In the genomic region with DNA sequence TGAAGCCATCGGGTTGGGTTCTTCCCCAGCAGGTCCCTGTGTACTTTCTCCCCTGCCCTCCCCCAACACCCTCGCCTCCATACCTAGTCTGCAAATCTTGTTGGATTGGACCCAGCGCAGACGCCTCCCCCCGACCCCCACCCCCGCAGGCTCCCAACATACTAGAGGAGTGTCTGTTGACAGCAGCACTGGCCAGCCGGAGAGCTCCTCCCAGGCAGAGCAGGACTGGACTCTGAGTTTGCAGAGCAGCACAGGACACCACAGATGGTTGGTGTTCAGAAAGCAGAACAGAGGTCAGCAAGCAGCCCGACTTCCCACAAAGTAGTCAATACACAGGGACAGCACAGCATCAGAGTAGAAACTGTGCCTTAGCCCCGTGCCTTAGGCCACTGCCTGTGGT, we compare ENCODE assay signal across 17 mouse cellular contexts. TPM values are rescaled to one million over a fixed set of nuclear protein-coding genes. Genes with fewer than 3 reads are reported as not detected.
A peak's percentile ranks its signal among the peaks of the same experiment; 100 is the strongest.
DNase-seq lines count a peak whose midpoint lies in the region; ATAC-seq and TF ChIP-seq lines count a peak whose summit lies in the region.
"Had no signal": no experiment of that assay in that cellular context is flagged by ENCODE, and none has a peak within 500 bp of the region (broad histone marks: within the 10 kb centered on the region; RNA-seq: fewer than 3 reads in every experiment).

No protein-coding gene starts in this region.

- intact Hi-C loops in gastrocnemius, postnatal 36 days (cut with DNase I) = no loop called here
- intact Hi-C loops in left cerebral cortex, postnatal 10 days (cut with DNase I) = no loop called here

- H3K9ac ChIP-seq in heart, embryonic 12.5 days = no peak overlapping the region
- no peak overlapping the region for H3K9ac ChIP-seq in heart, embryonic 11.5 days (ENCODE audit: low read depth, low read length)
- no peak overlapping the region for H3K9ac ChIP-seq in embryonic facial prominence, embryonic 13.5 days
- no peak overlapping the region for H3K9ac ChIP-seq in liver, postnatal 0 days (replicated peaks)
- H3K9ac ChIP-seq: limb, embryonic 15.5 days had no signal

- no peaks in the 10 kb centered on the region for H3K36me3 ChIP-seq in heart, embryonic 12.5 days
- no peaks in the 10 kb centered on the region for H3K36me3 ChIP-seq in heart, embryonic 11.5 days (ENCODE audit: control insufficient read depth, insufficient read depth, low read length)
- H3K36me3 ChIP-seq in embryonic facial prominence, embryonic 13.5 days = no peaks in the 10 kb centered on the region
- H3K36me3 ChIP-seq in liver, postnatal 0 days (replicated peaks; ENCODE audit: insufficient read depth, low read length) = no peaks in the 10 kb centered on the region
- H3K36me3 ChIP-seq: limb, embryonic 15.5 days had no signal

- H3K4me1 ChIP-seq in heart, embryonic 12.5 days (replicated peaks) = peaks cover 7% of the 10 kb centered on the region; the same call in 1 of the 2 replicates
- 0 out of 2 replicates have a peak, but pooled peaks cover 4% of the 10 kb centered on the region for H3K4me1 ChIP-seq in heart, embryonic 11.5 days (ENCODE audit: control insufficient read depth, insufficient read depth, low read length)
- peaks cover 65% of the 10 kb centered on the region for H3K4me1 ChIP-seq in embryonic facial prominence, embryonic 13.5 days
- 0 out of 2 replicates have a peak, but pooled peaks cover 2% of the 10 kb centered on the region for H3K4me1 ChIP-seq in liver, postnatal 0 days (ENCODE audit: insufficient read depth)

- no peaks in the 10 kb centered on the region for H3K9me3 ChIP-seq in heart, embryonic 12.5 days (replicated peaks)
- H3K9me3 ChIP-seq in heart, embryonic 11.5 days (replicated peaks; ENCODE audit: control insufficient read depth, low read length) = no peaks in the 10 kb centered on the region
- H3K9me3 ChIP-seq in embryonic facial prominence, embryonic 13.5 days = no peaks in the 10 kb centered on the region
- H3K9me3 ChIP-seq in liver, postnatal 0 days (ENCODE audit: low read length) = no peaks in the 10 kb centered on the region
- H3K9me3 ChIP-seq: limb, embryonic 15.5 days had no signal

- H3K27me3 ChIP-seq in heart, embryonic 12.5 days (replicated peaks) = peaks cover 79% of the 10 kb centered on the region
- H3K27me3 ChIP-seq in heart, embryonic 11.5 days (ENCODE audit: control insufficient read depth, insufficient read depth, low read length) = peaks cover 21% of the 10 kb centered on the region
- peaks cover 12% of the 10 kb centered on the region for H3K27me3 ChIP-seq in embryonic facial prominence, embryonic 13.5 days
- no peaks in the 10 kb centered on the region for H3K27me3 ChIP-seq in liver, postnatal 0 days (ENCODE audit: insufficient read depth, low read length)

- no peak for TF ChIP-seq CTCF in liver, postnatal 0 days (IDR thresholded peaks at IDR 0.05; ENCODE audit: low read depth)

- TF ChIP-seq EP300 in liver, postnatal 0 days (IDR thresholded peaks at IDR 0.05; ENCODE audit: low read depth) = peak; percentile 48; the same call in 1 of the 2 replicates

- H3K4me3 ChIP-seq in heart, embryonic 12.5 days = no peak overlapping the region
- H3K4me3 ChIP-seq in heart, embryonic 11.5 days (ENCODE audit: low read depth, low read length) = no peak overlapping the region
- no peak overlapping the region for H3K4me3 ChIP-seq in embryonic facial prominence, embryonic 13.5 days
- no peak overlapping the region for H3K4me3 ChIP-seq in liver, postnatal 0 days (ENCODE audit: low read depth, low read length)
- H3K4me3 ChIP-seq: layer of hippocampus, adult 2 months; limb, embryonic 15.5 days had no signal

- peak; percentile 43 to 64 for DNase-seq in kidney, postnatal 36 days
- peak; percentile 81 for DNase-seq in liver, postnatal 0 days
- no peak for DNase-seq in gastrocnemius, postnatal 36 days
- no peak for DNase-seq in urinary bladder, postnatal 36 days (ENCODE audit: low spot score in 2 of 2)
- no peak for DNase-seq in left cerebral cortex, postnatal 10 days (ENCODE audit: extremely low spot score in 1 of 2, low spot score in 2 of 2)
- DNase-seq: cerebellum, postnatal 10 days; gastrocnemius, postnatal 10 days; heart, postnatal 14 days; right cerebral cortex, postnatal 25 days; thymus, adult 18-20 months had no signal

- H3K27ac ChIP-seq in heart, embryonic 12.5 days (ENCODE audit: poor library complexity, severe bottlenecking) = no peak overlapping the region
- no peak overlapping the region for H3K27ac ChIP-seq in heart, embryonic 11.5 days (ENCODE audit: low read depth, low read length)
- peak overlapping the region; percentile 51; the same call in 1 of the 2 replicates for H3K27ac ChIP-seq in embryonic facial prominence, embryonic 13.5 days
- peak overlapping the region; percentile 88 for H3K27ac ChIP-seq in liver, postnatal 0 days (ENCODE audit: low read depth)
- H3K27ac ChIP-seq: layer of hippocampus, adult 2 months; limb, embryonic 15.5 days had no signal

- 19% methylated on average over 9 of the region's 9 CpGs for WGBS in heart, embryonic 12.5 days
- WGBS in heart, embryonic 11.5 days (ENCODE audit: insufficient replicate concordance) = 27% methylated on average over 9 of the region's 9 CpGs
- 17% methylated on average over 9 of the region's 9 CpGs for WGBS in embryonic facial prominence, embryonic 13.5 days
- 35% methylated on average over 9 of the region's 9 CpGs for WGBS in liver, postnatal 0 days (ENCODE audit: insufficient replicate concordance)

- no peak for ATAC-seq in heart, embryonic 12.5 days (ENCODE audit: insufficient number of reproducible peaks, low FRiP score)
- ATAC-seq in heart, embryonic 11.5 days (replicated peaks; ENCODE audit: insufficient number of reproducible peaks, low FRiP score, low TSS enrichment) = no peak
- ATAC-seq in embryonic facial prominence, embryonic 13.5 days (ENCODE audit: insufficient number of reproducible peaks, insufficient read depth, low FRiP score, low TSS enrichment, low read depth) = no peak; the same call in 1 of the 2 replicates
- peak; percentile 99 for ATAC-seq in liver, postnatal 0 days

- peak overlapping the region; percentile 4; the same call in 1 of the 2 replicates for H3K4me2 ChIP-seq in heart, embryonic 12.5 days
- H3K4me2 ChIP-seq in heart, embryonic 11.5 days = no peak overlapping the region
- no peak overlapping the region for H3K4me2 ChIP-seq in embryonic facial prominence, embryonic 13.5 days
- H3K4me2 ChIP-seq in liver, postnatal 0 days (ENCODE audit: low read depth, low read length) = peak overlapping the region; percentile 19; the same call in 1 of the 2 replicates
- H3K4me2 ChIP-seq: limb, embryonic 15.5 days had no signal

RNA-seq across cellular contexts. Expression of gene Lhx6, which starts 23.8 kb away (rescaled TPM):
- 0.46 and 0.55 TPM in 2 replicates for polyA plus RNA-seq in heart, embryonic 12.5 days (2016; fragmentation: Nextera tagmentation; extraction: Ambion mirVana)
- 0.87 and 0.97 TPM in 2 replicates for polyA plus RNA-seq in heart, embryonic 11.5 days (2014; fragmentation: Nextera tagmentation; extraction: Ambion mirVana)
- 13.7 and 13.8 TPM in 2 replicates for polyA plus RNA-seq in embryonic facial prominence, embryonic 13.5 days (2015; fragmentation: Nextera tagmentation; extraction: Ambion mirVana)
- 1.2 and 1.3 TPM in 2 replicates for polyA plus RNA-seq in liver, postnatal 0 days (2015; fragmentation: Nextera tagmentation; extraction: Ambion mirVana)
- total RNA-seq in gastrocnemius, postnatal 36 days (2021) = 1 to 10 TPM; 2.4 to 2.8 TPM
- 10 to 100 TPM; 26.1 to 29.5 TPM for total RNA-seq in left cerebral cortex, postnatal 10 days (2021)
- total RNA-seq: neutrophil, adult 5-6 weeks had no signal

RNA-seq across cellular contexts. Expression of gene Morn5, which starts 32.2 kb away (rescaled TPM):
- polyA plus RNA-seq in heart, embryonic 12.5 days (2016; fragmentation: Nextera tagmentation; extraction: Ambion mirVana) = not detected in 2 replicates
- polyA plus RNA-seq in heart, embryonic 11.5 days (2014; fragmentation: Nextera tagmentation; extraction: Ambion mirVana) = 0.23 TPM in 1 of 2 replicates, not detected in the other
- 0.78 TPM in 1 of 2 replicates, not detected in the other for polyA plus RNA-seq in embryonic facial prominence, embryonic 13.5 days (2015; fragmentation: Nextera tagmentation; extraction: Ambion mirVana)
- not detected in 2 replicates for polyA plus RNA-seq in liver, postnatal 0 days (2015; fragmentation: Nextera tagmentation; extraction: Ambion mirVana)
- not detected for total RNA-seq in gastrocnemius, postnatal 36 days (2021)
- 1 to 10 TPM; 1.0 to 1.6 TPM for total RNA-seq in left cerebral cortex, postnatal 10 days (2021)
- total RNA-seq: adrenal gland, postnatal 4 days; gastrocnemius, postnatal 10 days; heart, postnatal 14 days; neutrophil, adult 5-6 weeks had no signal
- polyA plus RNA-seq: limb, embryonic 15.5 days had no signal

RNA-seq across cellular contexts. Expression of gene Ndufa8, which starts 32.2 kb away (rescaled TPM):
- polyA plus RNA-seq in heart, embryonic 12.5 days (2016; fragmentation: Nextera tagmentation; extraction: Ambion mirVana) = 287 and 300 TPM in 2 replicates
- polyA plus RNA-seq in heart, embryonic 11.5 days (2014; fragmentation: Nextera tagmentation; extraction: Ambion mirVana) = 367 and 380 TPM in 2 replicates
- 207 and 220 TPM in 2 replicates for polyA plus RNA-seq in embryonic facial prominence, embryonic 13.5 days (2015; fragmentation: Nextera tagmentation; extraction: Ambion mirVana)
- 241 and 253 TPM in 2 replicates for polyA plus RNA-seq in liver, postnatal 0 days (2015; fragmentation: Nextera tagmentation; extraction: Ambion mirVana)
- 100 to 1,000 TPM; 365 to 379 TPM for total RNA-seq in gastrocnemius, postnatal 36 days (2021)
- total RNA-seq in left cerebral cortex, postnatal 10 days (2021) = 100 to 1,000 TPM; 167 to 177 TPM

RNA-seq across cellular contexts. Expression of gene Mrrf, which starts 54.7 kb away (rescaled TPM):
- 26.3 and 34.2 TPM in 2 replicates for polyA plus RNA-seq in heart, embryonic 12.5 days (2016; fragmentation: Nextera tagmentation; extraction: Ambion mirVana)
- polyA plus RNA-seq in heart, embryonic 11.5 days (2014; fragmentation: Nextera tagmentation; extraction: Ambion mirVana) = 35.3 and 37.2 TPM in 2 replicates
- polyA plus RNA-seq in embryonic facial prominence, embryonic 13.5 days (2015; fragmentation: Nextera tagmentation; extraction: Ambion mirVana) = 27.6 and 34.7 TPM in 2 replicates
- 11.1 and 14.6 TPM in 2 replicates for polyA plus RNA-seq in liver, postnatal 0 days (2015; fragmentation: Nextera tagmentation; extraction: Ambion mirVana)
- 10 to 100 TPM; 13.5 to 18.8 TPM for total RNA-seq in gastrocnemius, postnatal 36 days (2021)
- 10 to 100 TPM; 16.1 to 17.3 TPM for total RNA-seq in left cerebral cortex, postnatal 10 days (2021)

RNA-seq across cellular contexts. Expression of gene Rbm18, which starts 55.1 kb away (rescaled TPM):
- polyA plus RNA-seq in heart, embryonic 12.5 days (2016; fragmentation: Nextera tagmentation; extraction: Ambion mirVana) = 52.4 and 56.1 TPM in 2 replicates
- 53.7 and 62.8 TPM in 2 replicates for polyA plus RNA-seq in heart, embryonic 11.5 days (2014; fragmentation: Nextera tagmentation; extraction: Ambion mirVana)
- polyA plus RNA-seq in embryonic facial prominence, embryonic 13.5 days (2015; fragmentation: Nextera tagmentation; extraction: Ambion mirVana) = 82.8 and 85.6 TPM in 2 replicates
- polyA plus RNA-seq in liver, postnatal 0 days (2015; fragmentation: Nextera tagmentation; extraction: Ambion mirVana) = 13.8 and 14.9 TPM in 2 replicates
- total RNA-seq in gastrocnemius, postnatal 36 days (2021) = 10 to 100 TPM; 28.9 to 31.1 TPM
- 10 to 100 TPM; 53.4 to 54.7 TPM for total RNA-seq in left cerebral cortex, postnatal 10 days (2021)

Comparison
In these comparisons a context has a peak if more than half of its experiments do, and no peak if none do; other contexts are left out.
1. H3K4me2 ChIP-seq: peak in heart, embryonic 12.5 days (single experiment) and liver, postnatal 0 days (single experiment); none in heart, embryonic 11.5 days (single experiment) and embryonic facial prominence, embryonic 13.5 days (single experiment).
2. H3K27ac ChIP-seq: peak in embryonic facial prominence, embryonic 13.5 days (single experiment) and liver, postnatal 0 days (single experiment); none in heart, embryonic 12.5 days (single experiment) and heart, embryonic 11.5 days (single experiment).
3. DNase-seq: peak in kidney, postnatal 36 days (2 of 2) and liver, postnatal 0 days (single experiment); none in gastrocnemius, postnatal 36 days (0 of 2), urinary bladder, postnatal 36 days (0 of 2) and left cerebral cortex, postnatal 10 days (0 of 2).